Mouse (Mus musculus): ENCODE results near the gene 1110032F04Rik. TPM values are rescaled to one million over a fixed set of nuclear protein-coding genes. Genes with fewer than 3 reads are reported as not detected.

Gene 1110032F04Rik
- total and polyA plus RNA-seq, 3 experiments: 2.0 to 2.2 TPM; not detected in 1

DNA sequence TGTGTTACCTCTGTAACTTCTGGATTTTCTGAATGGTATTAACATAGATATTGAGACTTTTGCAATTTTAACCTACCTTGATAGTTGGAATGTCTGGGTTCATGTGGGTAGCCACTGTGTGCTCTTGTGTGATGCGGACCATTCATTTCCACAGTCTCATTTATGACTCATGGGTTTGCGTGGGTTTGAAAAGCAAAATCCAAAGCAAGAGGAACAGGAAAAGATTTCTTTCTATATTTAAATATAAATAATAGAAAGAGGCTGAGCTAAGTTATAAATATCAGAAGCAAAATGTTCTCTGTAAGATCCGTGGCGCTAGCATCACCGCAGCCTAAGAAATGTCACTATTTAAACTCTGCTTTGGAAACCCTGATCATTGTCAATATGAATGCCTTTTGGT lies 41.7 kb upstream of the 1110032F04Rik start:
- H3K9ac ChIP-seq (ENCODE audit: control insufficient read depth, low read depth, low read length, poor library complexity, severe bottlenecking): no peak overlapping the region
- no peak overlapping the region for H3K4me3 ChIP-seq (ENCODE audit: control insufficient read depth in 1 of 2, insufficient read depth in 1 of 2, low read depth in 2 of 2, low read length in 2 of 2)
- no peaks in the 10 kb centered on the region for H3K27me3 ChIP-seq (ENCODE audit: control insufficient read depth in 1 of 2, insufficient read depth in 2 of 2, low read length in 2 of 2)
- no peaks in the 10 kb centered on the region for H3K4me1 ChIP-seq (ENCODE audit: control insufficient read depth in 1 of 2, insufficient read depth in 2 of 2, low read length in 2 of 2)
- no peaks in the 10 kb centered on the region for H3K79me2 ChIP-seq (ENCODE audit: control insufficient read depth, insufficient read depth, low read length, poor library complexity)
- TF ChIP-seq USF1 (IDR thresholded peaks at IDR 0.05; ENCODE audit: low read depth, low read length) (no peak), ZC3H11A (IDR thresholded peaks at IDR 0.05; ENCODE audit: low read depth, low read length) (no peak), GABPA (IDR thresholded peaks at IDR 0.05; ENCODE audit: low read depth, low read length) (no peak)
- DNase-seq (ENCODE audit: low read depth, low spot score): no peak
- H3K27ac ChIP-seq (ENCODE audit: control insufficient read depth, low read depth, low read length): no peak overlapping the region
- no peaks in the 10 kb centered on the region for H3K9me3 ChIP-seq (replicated peaks; ENCODE audit: insufficient read depth, low read length)
- no peaks in the 10 kb centered on the region for H3K36me3 ChIP-seq (ENCODE audit: control insufficient read depth in 1 of 2, insufficient read depth in 2 of 2, low read length in 2 of 2)

DNA sequence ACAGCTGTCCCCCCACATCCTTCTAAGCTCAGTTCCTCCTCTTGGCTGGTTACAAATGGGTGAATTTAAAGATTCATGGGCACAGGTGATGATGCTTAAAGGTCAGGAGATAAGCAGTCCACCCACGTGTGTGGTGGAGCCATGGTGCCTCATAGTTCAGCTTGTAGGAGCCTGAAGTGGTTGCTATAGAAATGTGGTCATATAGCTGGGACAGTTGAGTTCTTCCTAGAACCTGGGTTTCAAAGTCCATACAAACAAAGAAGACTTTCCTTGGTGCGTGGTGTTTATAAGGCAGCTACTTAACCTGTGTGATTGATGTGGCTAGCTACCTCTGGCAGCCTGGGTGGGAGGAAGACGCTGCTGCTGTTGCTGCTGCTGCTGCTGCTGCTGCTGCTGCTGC lies 39.4 kb upstream of the 1110032F04Rik start:
- Histone ChIP-seq H3K36me3 (ENCODE audit: control insufficient read depth in 1 of 2, insufficient read depth in 2 of 2, low read length in 2 of 2) (no peaks in the 10 kb centered on the region), H3K9me3 (replicated peaks; ENCODE audit: insufficient read depth, low read length) (no peaks in the 10 kb centered on the region), H3K27ac (ENCODE audit: control insufficient read depth, low read depth, low read length) (no peak overlapping the region), H3K79me2 (ENCODE audit: control insufficient read depth, insufficient read depth, low read length, poor library complexity) (no peaks in the 10 kb centered on the region), H3K9ac (ENCODE audit: control insufficient read depth, low read depth, low read length, poor library complexity, severe bottlenecking) (no peak overlapping the region), H3K4me1 (ENCODE audit: control insufficient read depth in 1 of 2, insufficient read depth in 2 of 2, low read length in 2 of 2) (no peaks in the 10 kb centered on the region), H3K4me3 (ENCODE audit: control insufficient read depth in 1 of 2, insufficient read depth in 1 of 2, low read depth in 2 of 2, low read length in 2 of 2) (no peak overlapping the region), H3K27me3 (ENCODE audit: control insufficient read depth in 1 of 2, insufficient read depth in 2 of 2, low read length in 2 of 2) (no peaks in the 10 kb centered on the region)
- TF ChIP-seq SIN3A (IDR thresholded peaks at IDR 0.05; ENCODE audit: low read length): no peak
- no peak for TF ChIP-seq BHLHE40 (IDR thresholded peaks at IDR 0.05; ENCODE audit: borderline replicate concordance, low read depth, low read length)
- no peak for TF ChIP-seq ZMIZ1 (IDR thresholded peaks at IDR 0.05; ENCODE audit: low read depth, low read length)
- TF ChIP-seq MAZ (IDR thresholded peaks at IDR 0.05; ENCODE audit: low read depth, low read length): no peak
- no peak for TF ChIP-seq POLR2A (IDR thresholded peaks at IDR 0.05; ENCODE audit: control insufficient read depth in 1 of 2, insufficient read depth in 1 of 2, low read depth in 1 of 2, low read length in 2 of 2, poor library complexity in 1 of 2)
- TF ChIP-seq ZNF384 (IDR thresholded peaks at IDR 0.05; ENCODE audit: low read depth, low read length): no peak
- TF ChIP-seq ZC3H11A (IDR thresholded peaks at IDR 0.05; ENCODE audit: low read depth, low read length): no peak
- TF ChIP-seq JUND (IDR thresholded peaks at IDR 0.05; ENCODE audit: low read depth, low read length): no peak
- no peak for TF ChIP-seq MEF2A (IDR thresholded peaks at IDR 0.05; ENCODE audit: extremely low read depth, insufficient replicate concordance, low read depth, low read length, poor library complexity, severe bottlenecking)
- no peak for TF ChIP-seq CHD2 (IDR thresholded peaks at IDR 0.05; ENCODE audit: low read length)
- DNase-seq (ENCODE audit: low read depth, low spot score): no peak

DNA sequence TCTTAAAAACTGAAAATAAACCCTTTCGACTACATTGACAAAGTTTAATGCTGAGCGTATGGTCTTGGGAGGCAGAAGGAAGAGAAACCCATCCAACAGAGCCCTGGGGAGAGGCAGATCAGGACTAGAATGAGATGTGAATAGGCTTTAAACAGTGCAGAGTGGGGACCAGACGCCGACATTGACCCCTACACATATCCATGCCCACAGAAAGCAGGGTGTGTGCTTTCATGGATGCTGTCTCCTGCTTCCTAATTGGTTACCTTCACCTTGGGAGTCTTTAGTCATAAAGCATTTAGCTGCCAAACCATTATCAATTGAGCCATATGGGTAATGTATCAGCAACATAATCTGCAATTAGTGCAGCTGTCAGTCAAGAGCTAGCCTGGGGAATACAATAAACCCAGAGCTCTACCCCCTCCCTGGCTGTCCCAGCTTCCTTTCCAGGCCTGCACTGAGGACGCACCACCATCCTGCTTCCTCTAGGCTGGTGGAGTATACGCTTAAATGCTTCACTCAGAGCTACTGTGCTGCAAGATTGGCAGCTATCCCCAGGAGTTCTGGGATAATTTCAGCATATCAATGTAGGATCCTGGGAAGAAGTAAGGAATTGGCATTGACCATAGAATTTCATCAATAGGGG lies 32.4 kb upstream of the 1110032F04Rik start:
- DNase-seq (ENCODE audit: low read depth, low spot score): no peak
- Histone ChIP-seq H3K79me2 (ENCODE audit: control insufficient read depth, insufficient read depth, low read length, poor library complexity) (no peaks in the 10 kb centered on the region), H3K27me3 (ENCODE audit: control insufficient read depth in 1 of 2, insufficient read depth in 2 of 2, low read length in 2 of 2) (peaks cover 3 to 4% of the 10 kb centered on the region in 2 experiments), H3K27ac (ENCODE audit: control insufficient read depth, low read depth, low read length) (no peak overlapping the region), H3K4me3 (ENCODE audit: control insufficient read depth in 1 of 2, insufficient read depth in 1 of 2, low read depth in 2 of 2, low read length in 2 of 2) (no peak overlapping the region), H3K9me3 (replicated peaks; ENCODE audit: insufficient read depth, low read length) (no peaks in the 10 kb centered on the region), H3K36me3 (ENCODE audit: control insufficient read depth in 1 of 2, insufficient read depth in 2 of 2, low read length in 2 of 2) (no peaks in the 10 kb centered on the region), H3K9ac (ENCODE audit: control insufficient read depth, low read depth, low read length, poor library complexity, severe bottlenecking) (no peak overlapping the region), H3K4me1 (ENCODE audit: control insufficient read depth in 1 of 2, insufficient read depth in 2 of 2, low read length in 2 of 2) (no peaks in the 10 kb centered on the region)
- TF ChIP-seq ELF1 (IDR thresholded peaks at IDR 0.05; ENCODE audit: low read depth, low read length): no peak
- TF ChIP-seq EP300 (IDR thresholded peaks at IDR 0.05; ENCODE audit: low read depth in 1 of 2, low read length in 2 of 2): no peak
- no peak for TF ChIP-seq GABPA (IDR thresholded peaks at IDR 0.05; ENCODE audit: low read depth, low read length)
- TF ChIP-seq MAZ (IDR thresholded peaks at IDR 0.05; ENCODE audit: low read depth, low read length): no peak
- no peak for TF ChIP-seq UBTF (IDR thresholded peaks at IDR 0.05; ENCODE audit: borderline replicate concordance, insufficient read depth, low read depth, low read length)
- no peak for TF ChIP-seq KAT2A (conservative IDR thresholded peaks at IDR 0.05; ENCODE audit: low read depth, low read length)
- TF ChIP-seq MYC (IDR thresholded peaks at IDR 0.05; ENCODE audit: low read depth, low read length): no peak
- no peak for TF ChIP-seq TAL1 (IDR thresholded peaks at IDR 0.05; ENCODE audit: low read length)
- TF ChIP-seq E2F4 (IDR thresholded peaks at IDR 0.05; ENCODE audit: borderline replicate concordance, low read depth, low read length): no peak
- no peak for TF ChIP-seq CTCF (IDR thresholded peaks at IDR 0.05 in 2 of 3, conservative IDR thresholded peaks at IDR 0.05 in 1 of 3; ENCODE audit: control insufficient read depth in 1 of 3, insufficient read depth in 1 of 3, low read depth in 2 of 3, low read length in 3 of 3, poor library complexity in 1 of 3, severe bottlenecking in 1 of 3)
- TF ChIP-seq SMC3 (IDR thresholded peaks at IDR 0.05; ENCODE audit: low read depth, low read length): no peak
- TF ChIP-seq RAD21 (IDR thresholded peaks at IDR 0.05; ENCODE audit: low read depth, low read length): no peak

All from MEL (cell line).